Mouse (Mus musculus): ENCODE results near the gene 0610009B22Rik.
"Not testable (repeated sequence)": the region's sequence is repeated elsewhere in the genome, so short reads cannot be mapped to it uniquely, and the experiment has no call there.

GRCm38 (mm10) chr11:51690597-51690996 lies 1.9 kb upstream of the 0610009B22Rik start:
- not testable (repeated sequence) for TF ChIP-seq CTCF, POLR2A (IDR thresholded peaks at IDR 0.05; ENCODE audit: insufficient read depth, low read depth, low read length)
